Mouse (Mus musculus) embryo, embryonic 10 days (tissue): Measurements from ENCODE around the gene Zfp740.
A peak's percentile ranks its signal among the peaks of the same experiment; 100 is the strongest.

ENCODE experiments used
- DNase-seq: peaks from one replicate; pipeline ENCODE4 v3.0.0-alpha.2; 2015; ENCODE audit warnings: low spot score

Zfp740 gene

GRCm38 (mm10) chr15:102230408-102231321 is 27.6 kb downstream of the Zfp740 start:
- DNase-seq, result no peak

DNA sequence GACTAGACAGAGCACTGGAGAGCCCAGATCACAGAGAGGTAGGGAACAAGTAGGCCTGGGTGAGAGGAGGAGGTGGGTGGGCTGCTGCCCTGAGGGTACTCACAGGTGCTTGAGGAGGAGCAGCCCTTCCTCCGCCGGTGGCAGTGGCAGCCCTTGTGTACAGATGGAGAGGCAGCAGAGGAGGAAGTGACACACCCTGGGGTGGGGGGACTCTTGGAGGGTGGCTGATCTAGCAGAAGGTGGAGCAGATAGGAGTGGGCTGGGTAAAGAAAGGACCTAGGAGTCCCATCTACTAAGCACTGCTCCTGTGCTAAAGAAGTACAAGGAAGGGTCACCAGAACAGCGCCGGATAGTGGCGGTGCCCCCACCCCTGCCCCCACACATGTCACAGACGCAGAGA is 28.7 kb downstream of the Zfp740 start, which contains the start of gene Itgb7:
TSS of gene Itgb7 (minus strand) at position 197 of the 400 bp plus-strand sequence.
- DNase-seq, result no peak

DNA sequence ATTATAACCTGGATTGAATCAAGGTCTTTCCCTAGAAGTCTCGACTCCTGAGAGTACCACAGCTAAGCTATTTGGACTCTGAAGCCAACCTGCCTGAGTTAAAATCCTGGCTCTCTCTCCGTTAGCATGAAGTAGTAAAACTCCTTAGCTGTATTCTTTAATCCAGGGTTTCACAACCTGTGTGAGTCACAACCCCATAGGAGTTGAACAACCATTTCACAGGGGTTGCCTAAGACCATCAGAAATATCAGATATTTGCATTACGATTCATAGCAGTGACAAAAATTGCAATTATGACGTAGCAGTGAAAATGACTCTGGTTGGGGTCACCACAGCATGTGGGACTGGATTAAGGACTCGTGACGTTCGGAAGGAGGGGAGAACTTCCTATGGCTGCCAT is 29.7 kb downstream of the Zfp740 start:
- DNase-seq, result no peak

DNA sequence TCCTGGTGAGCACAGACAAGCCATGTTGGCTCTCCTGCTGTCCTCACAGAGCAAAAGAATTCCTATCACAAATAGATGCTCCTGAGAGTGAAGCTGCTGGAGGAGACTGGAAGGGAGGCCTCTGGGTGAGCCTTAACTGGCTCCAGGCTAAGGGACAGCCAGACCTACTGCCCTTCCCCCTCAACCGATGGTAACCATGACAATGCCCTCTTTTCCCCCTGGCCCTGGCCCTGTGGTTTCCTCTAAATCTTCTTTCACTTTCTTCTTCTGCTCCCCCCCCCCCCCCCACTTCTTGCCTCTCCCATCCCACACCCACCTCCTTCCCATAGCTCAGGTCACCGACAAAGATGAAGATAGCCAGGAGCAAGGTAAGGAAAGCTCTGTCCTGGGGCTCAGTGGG is 30.8 kb downstream of the Zfp740 start:
- no peak for DNase-seq

GRCm38 (mm10) chr15:102235371-102236027 is 32.5 kb downstream of the Zfp740 start:
- DNase-seq, result no peak

GRCm38 (mm10) chr15:102238543-102239259 is 35.7 kb downstream of the Zfp740 start:
- DNase-seq, result no peak

- peak; percentile 88 for DNase-seq
Observed at GRCm38 (mm10) chr15:102239260-102239590, 36.2 kb downstream of the Zfp740 start.

- DNase-seq, result no peak
Observed at GRCm38 (mm10) chr15:102239851-102240250, 36.8 kb downstream of the Zfp740 start.

- DNase-seq, result no peak
Observed at GRCm38 (mm10) chr15:102240607-102241006, 37.6 kb downstream of the Zfp740 start.

GRCm38 (mm10) chr15:102242404-102243228 is 39.6 kb downstream of the Zfp740 start:
- no peak for DNase-seq

- DNase-seq, result peak; percentile 43
Observed at GRCm38 (mm10) chr15:102243229-102244190, 40.5 kb downstream of the Zfp740 start.

DNA sequence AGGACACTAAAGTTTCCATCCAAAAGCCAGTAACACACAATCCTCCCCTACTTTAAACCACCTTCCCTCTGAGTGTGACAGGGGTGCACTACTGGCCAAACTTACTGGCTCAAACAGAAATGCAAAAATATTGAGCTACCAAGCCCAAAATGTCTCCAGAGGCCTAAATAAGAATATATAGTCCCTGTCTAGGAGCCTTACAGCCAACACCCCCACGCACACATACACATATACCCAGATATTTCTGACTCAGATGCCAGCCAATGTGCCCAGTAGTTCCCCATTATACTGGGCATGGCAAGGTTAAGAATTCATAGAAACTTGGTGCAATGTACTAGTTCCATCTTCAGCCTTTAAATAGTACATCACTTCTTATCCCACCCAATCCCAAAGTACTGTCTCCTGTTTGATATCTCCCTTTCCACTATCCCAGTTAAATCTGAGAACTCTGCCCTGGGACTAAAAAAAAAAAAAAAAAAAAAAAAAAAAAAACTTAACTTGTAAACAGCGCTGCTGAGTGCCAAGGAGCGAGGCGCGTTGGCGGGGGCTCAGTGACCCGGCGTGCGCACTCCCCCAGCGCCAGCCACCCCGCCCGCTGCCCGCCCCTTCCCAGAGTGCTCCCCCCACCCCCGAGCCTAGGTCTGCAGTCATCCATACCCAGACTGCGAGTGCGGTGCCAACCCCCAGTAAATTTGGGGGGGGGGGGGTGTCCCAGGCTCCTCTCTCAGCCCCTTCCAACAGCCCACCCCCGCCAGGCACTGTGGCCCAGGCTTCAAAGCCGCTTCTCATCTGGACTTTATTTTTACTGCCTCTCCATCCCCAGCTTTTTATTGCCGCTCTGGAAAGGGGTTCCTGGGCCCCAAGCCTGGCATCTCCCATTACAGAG is 41.5 kb downstream of the Zfp740 start:
- DNase-seq, result no peak

- DNase-seq, result no peak
Observed at GRCm38 (mm10) chr15:102245461-102245881, 42.4 kb downstream of the Zfp740 start.

DNA sequence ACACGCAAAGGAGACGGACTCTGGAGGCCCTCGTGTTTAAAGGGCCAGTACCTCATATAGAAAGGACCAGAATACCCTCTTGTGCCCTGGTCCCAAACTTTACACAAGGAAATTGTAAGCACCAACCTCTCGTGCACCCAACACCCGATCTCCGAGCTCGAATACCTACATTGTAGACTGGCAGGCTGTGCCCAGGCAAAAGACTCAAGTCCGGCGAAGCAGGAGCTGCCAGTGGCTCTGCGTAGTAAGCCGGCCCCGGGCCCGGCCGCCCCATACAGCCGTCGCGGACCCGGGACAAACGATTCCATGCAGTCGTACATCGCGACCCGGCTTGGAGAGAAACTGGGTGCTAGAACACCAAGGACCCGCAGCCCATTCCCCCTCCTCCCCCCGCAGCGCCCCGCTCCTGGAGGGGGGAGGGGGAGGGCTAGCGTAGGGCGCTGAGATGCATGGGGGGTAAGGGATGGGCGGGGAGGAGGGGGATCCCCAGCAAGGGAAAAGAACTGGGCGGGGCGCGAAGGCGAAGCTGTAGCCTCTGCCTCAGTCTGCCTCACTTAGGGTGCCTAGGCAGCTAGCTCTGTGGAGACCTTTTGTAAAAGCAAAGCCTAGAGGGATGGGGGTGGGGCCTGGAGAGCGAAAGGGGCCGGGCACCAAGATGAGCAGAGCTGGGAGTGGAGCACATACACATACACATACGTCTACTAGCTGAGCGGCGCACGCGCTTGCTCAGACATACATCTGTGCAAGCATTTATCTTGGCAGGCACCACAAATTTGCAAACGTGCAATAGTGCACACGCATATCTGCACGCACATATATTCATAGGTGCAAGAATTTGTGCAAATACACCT is 43.1 kb downstream of the Zfp740 start:
- peak; percentile 82 for DNase-seq

- DNase-seq, result peak; percentile 97
Observed at GRCm38 (mm10) chr15:102246866-102247251, 43.8 kb downstream of the Zfp740 start.

GRCm38 (mm10) chr15:102247252-102248130 is 44.4 kb downstream of the Zfp740 start:
- DNase-seq, result peak; percentile 70

DNA sequence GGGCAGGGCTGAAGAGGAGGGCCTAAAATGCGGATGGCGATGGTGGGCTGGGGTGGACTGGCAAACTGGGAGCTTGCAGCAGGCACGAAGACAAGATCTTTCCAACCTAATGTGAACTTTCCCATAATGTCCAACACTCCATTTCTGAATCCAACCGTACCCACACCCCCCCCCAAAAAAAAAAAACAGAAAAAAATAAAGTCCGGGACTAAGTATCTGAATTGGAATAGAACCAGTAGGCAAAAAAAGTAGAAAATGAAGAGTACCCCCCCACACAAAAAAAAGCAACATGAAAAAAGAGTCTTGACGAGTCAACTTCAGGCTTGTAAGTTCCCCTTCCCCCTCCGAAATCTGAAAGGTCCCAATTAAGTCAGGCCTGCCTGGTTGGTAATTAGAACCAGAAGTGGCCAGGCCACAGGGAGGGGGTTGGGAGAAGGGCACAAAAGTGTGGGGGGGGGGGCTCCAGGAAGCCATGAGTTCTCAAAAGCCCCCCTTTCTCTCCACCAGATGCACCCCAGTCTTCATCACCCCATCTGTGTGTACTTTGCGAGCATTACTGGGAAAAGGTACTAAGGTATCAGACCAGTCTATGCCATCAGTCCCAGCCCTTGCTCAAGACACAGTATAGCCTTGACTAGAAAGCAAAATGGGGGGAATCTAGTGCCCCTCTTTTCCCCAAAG is 45.2 kb downstream of the Zfp740 start:
- DNase-seq, result peak; percentile 76
